ENCODE assay signal across 26 mouse cellular contexts in the genomic region with DNA sequence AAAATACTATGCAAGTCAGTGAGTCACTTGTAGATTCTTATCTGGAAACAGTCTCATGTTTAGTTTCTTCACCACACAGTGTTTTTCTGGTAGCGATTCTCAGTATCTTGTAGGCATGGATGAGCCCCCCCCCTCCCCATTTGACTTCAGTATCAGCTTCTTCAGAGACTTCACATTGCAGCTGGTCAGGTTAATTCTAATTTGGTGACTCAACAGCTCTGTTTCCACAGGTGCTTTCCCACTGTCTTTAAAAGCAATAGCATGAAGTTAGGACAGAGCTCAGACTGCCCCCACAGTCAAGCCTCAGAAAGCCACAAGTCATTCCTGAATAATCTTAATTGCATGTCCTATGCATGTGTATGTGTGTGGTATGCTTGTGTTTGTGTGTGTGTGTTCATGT.
"Had no signal": no experiment of that assay in that cellular context is flagged by ENCODE, and none has a peak within 500 bp of the region (broad histone marks: within the 10 kb centered on the region; RNA-seq: fewer than 3 reads in every experiment).

No protein-coding gene starts in this region.

- H3K4me2 ChIP-seq: heart, embryonic 13.5 days; heart, embryonic 15.5 days; hindbrain, embryonic 13.5 days; hindbrain, embryonic 15.5 days; kidney, embryonic 15.5 days; limb, embryonic 13.5 days; limb, embryonic 15.5 days; liver, embryonic 12.5 days had no signal

- H3K27me3 ChIP-seq: heart, embryonic 13.5 days; heart, embryonic 15.5 days; hindbrain, embryonic 13.5 days; hindbrain, embryonic 15.5 days; kidney, embryonic 15.5 days; limb, embryonic 13.5 days; limb, embryonic 15.5 days; liver, embryonic 12.5 days had no signal

- H3K27ac ChIP-seq: heart, embryonic 10.5 days; heart, embryonic 13.5 days; heart, embryonic 15.5 days; hindbrain, embryonic 13.5 days; hindbrain, embryonic 15.5 days; hindbrain, postnatal 0 days; kidney, embryonic 15.5 days; kidney, postnatal 0 days; limb, embryonic 13.5 days; limb, embryonic 15.5 days; liver, embryonic 12.5 days; liver, embryonic 14.5 days had no signal

- H3K4me3 ChIP-seq: heart, embryonic 10.5 days; heart, embryonic 13.5 days; heart, embryonic 15.5 days; hindbrain, embryonic 13.5 days; hindbrain, embryonic 15.5 days; kidney, embryonic 15.5 days; limb, embryonic 13.5 days; limb, embryonic 15.5 days; liver, embryonic 12.5 days had no signal

- ATAC-seq: hindbrain, postnatal 0 days; intestine, embryonic 16.5 days; liver, embryonic 12.5 days had no signal

- DNase-seq: gastrocnemius, postnatal 10 days; gastrocnemius, postnatal 25 days; heart, adult 18-20 months; heart, postnatal 14 days; heart, postnatal 36 days; kidney, adult 11 months; kidney, adult 2 months; kidney, adult 9 months; kidney, postnatal 14 days; kidney, postnatal 36 days; layer of hippocampus, adult 9-11 months; layer of hippocampus, postnatal 36 days; left cerebral cortex, postnatal 4 days had no signal

- H3K4me1 ChIP-seq: hindbrain, embryonic 13.5 days; liver, embryonic 12.5 days had no signal

- H3K9ac ChIP-seq: heart, embryonic 13.5 days; heart, embryonic 15.5 days; hindbrain, embryonic 13.5 days; hindbrain, embryonic 15.5 days; kidney, embryonic 15.5 days; limb, embryonic 13.5 days; limb, embryonic 15.5 days; liver, embryonic 12.5 days; liver, embryonic 14.5 days had no signal

- H3K9me3 ChIP-seq: heart, embryonic 10.5 days; heart, embryonic 13.5 days; heart, embryonic 15.5 days; hindbrain, embryonic 13.5 days; hindbrain, embryonic 15.5 days; kidney, embryonic 15.5 days; limb, embryonic 13.5 days; limb, embryonic 15.5 days; liver, embryonic 12.5 days had no signal

- H3K36me3 ChIP-seq: heart, embryonic 10.5 days; heart, embryonic 13.5 days; heart, embryonic 15.5 days; hindbrain, embryonic 13.5 days; hindbrain, embryonic 15.5 days; kidney, embryonic 15.5 days; limb, embryonic 13.5 days; limb, embryonic 15.5 days; liver, embryonic 12.5 days had no signal
